Mouse (Mus musculus): ENCODE measurements around the gene Il17d. TPM values are rescaled to one million over a fixed set of nuclear protein-coding genes. Genes with fewer than 3 reads are reported as not detected.

The Il17d gene
- total RNA-seq, 2 experiments from 2014 or later, result 0.64 to 1.4 TPM

GRCm38 (mm10) chr14:57574792-57575587 lies 50.4 kb downstream of the Il17d start:
- Histone ChIP-seq H3K27ac (no peak overlapping the region), H3K4me3 (no peak overlapping the region)
- intact Hi-C loops (cut with DNase I), result loop anchor here (5.0 kb wide), 1 partner anchor 32 kb away; no protein-coding TSS in a partner anchor
- no peak for DNase-seq
- TF ChIP-seq CTCF (IDR thresholded peaks at IDR 0.05), result no peak

- TF ChIP-seq CTCF (IDR thresholded peaks at IDR 0.05), result no peak
- no peak for DNase-seq
- no peak overlapping the region for H3K27ac ChIP-seq
- intact Hi-C loops (cut with DNase I), result no loop called here
- H3K4me3 ChIP-seq, result no peak overlapping the region
Observed at GRCm38 (mm10) chr14:57576364-57577060, 51.9 kb downstream of the Il17d start.

- H3K27ac ChIP-seq, result no peak overlapping the region
- intact Hi-C loops (cut with DNase I), result no loop called here
- no peak for TF ChIP-seq CTCF (IDR thresholded peaks at IDR 0.05)
- no peak for DNase-seq
- H3K4me3 ChIP-seq, result no peak overlapping the region
Observed at GRCm38 (mm10) chr14:57591830-57592229, 67.3 kb downstream of the Il17d start.

Other genes with a start within 250 kb of the Il17d start
- 1 to 10 TPM; 4.7 to 5.5 TPM for gene Cryl1, start 126.2 kb upstream of the Il17d start, total RNA-seq (2021)
- gene Ift88, start 100.7 kb upstream of the Il17d start, total RNA-seq (2021), result 1 to 10 TPM; 4.0 to 4.8 TPM
- 10 to 100 TPM; 36.1 to 37.1 TPM for gene Eef1akmt1, start 46.8 kb downstream of the Il17d start, total RNA-seq (2021)
- 10 to 100 TPM in 1 of 2 experiments, 1 to 10 TPM in 1; 8.4 to 17.8 TPM for gene Xpo4, start 140.7 kb downstream of the Il17d start, total RNA-seq (2021)
- not detected for gene Gm49361, start 221.3 kb downstream of the Il17d start, total RNA-seq (2021)
- 10 to 100 TPM; 23.7 to 24.2 TPM for gene Lats2, start 233.6 kb downstream of the Il17d start, total RNA-seq (2021)

All from gastrocnemius, adult 2 months (tissue).